Mouse (Mus musculus) kidney, postnatal 4 days (tissue): ENCODE data around the gene Rsf1.

Source experiments
- DNase-seq, 2 experiments: peaks; one replicate each; pipeline ENCODE4 v3.0.0; 2021; ENCODE audit warnings: mixed read lengths in 2 of 2

Gene Rsf1

DNA sequence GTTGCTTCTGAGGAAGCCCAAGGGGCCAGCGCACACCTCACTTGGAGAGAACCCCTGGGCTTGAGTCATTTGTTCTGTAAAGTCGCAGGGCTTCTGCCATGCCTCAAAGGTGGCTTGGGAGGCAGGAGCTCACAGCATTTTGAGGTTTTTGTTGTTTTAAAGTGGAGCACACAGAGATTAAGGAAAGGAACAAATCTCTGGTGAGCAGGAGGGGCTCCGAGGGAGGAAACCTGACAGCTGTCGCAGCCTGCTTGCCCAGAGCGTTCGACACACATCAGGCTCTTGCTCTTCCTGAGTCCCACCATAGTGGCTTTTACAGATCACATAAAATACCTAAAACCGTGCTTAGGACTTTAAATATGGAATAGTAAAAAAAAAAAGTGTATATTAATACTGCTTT lies 147.1 kb downstream of the Rsf1 start:
- no peak for DNase-seq

GRCm38 (mm10) chr7:97728666-97729614 lies 149.3 kb downstream of the Rsf1 start:
- DNase-seq: no peak

DNA sequence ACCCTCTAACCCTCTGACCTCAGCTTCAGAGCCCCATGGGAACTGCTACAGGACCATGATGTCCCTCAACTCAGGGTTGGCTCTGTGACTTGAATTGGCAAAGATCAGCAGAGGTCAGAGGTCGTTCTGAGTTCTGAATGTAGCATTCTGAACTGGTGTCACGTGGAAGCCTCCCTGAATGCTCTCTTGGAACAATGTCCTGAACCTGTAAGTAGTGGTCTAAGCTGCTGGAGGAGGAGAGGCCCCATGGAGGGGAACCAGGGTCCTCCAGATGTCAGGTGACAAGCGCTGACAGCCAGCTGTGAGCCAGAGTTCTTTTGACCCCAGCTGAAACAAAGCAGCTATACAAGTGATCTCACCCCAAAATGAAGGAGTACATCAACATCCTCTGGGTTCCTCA lies 150.7 kb downstream of the Rsf1 start:
- DNase-seq: no peak

DNA sequence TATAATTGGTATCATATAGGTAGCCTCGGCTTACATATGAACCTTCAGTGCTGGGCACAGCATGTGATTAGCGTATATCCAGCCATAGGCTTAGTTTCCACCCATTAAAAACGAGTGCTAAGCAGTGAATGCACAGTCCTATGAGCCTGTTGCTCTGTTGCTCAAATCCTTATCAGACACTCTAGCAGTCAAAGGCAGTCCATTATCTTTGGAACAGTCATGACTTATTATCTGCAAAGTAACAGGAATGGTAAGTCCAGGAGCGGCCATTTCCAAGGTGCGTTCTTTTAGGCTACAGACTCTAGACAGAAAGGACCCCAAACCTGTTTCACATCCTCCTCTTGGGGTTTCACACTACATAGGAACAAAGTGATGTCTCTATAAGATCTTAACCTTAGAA lies 153.9 kb downstream of the Rsf1 start:
- no peak for DNase-seq

DNA sequence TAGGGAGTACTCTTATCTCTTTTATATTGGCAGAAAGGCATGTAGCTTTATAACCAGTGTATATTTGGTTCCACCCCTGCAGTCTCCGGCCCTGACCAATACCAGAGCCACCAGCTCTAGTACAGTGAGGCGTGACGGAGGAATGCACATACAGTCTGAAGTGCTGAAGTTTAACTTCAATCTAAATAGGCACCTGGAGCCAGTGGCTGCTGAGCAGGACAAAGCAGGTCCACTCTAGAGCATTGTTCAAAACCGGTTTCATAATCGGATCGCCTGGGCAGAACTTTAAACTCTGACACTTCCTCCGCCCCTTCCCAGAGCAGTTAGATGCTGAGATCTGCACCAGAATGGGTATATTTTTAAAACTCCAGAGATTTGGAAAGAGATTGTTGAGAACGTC lies 155.3 kb downstream of the Rsf1 start:
- peak; percentile 28 to 46 for DNase-seq

DNA sequence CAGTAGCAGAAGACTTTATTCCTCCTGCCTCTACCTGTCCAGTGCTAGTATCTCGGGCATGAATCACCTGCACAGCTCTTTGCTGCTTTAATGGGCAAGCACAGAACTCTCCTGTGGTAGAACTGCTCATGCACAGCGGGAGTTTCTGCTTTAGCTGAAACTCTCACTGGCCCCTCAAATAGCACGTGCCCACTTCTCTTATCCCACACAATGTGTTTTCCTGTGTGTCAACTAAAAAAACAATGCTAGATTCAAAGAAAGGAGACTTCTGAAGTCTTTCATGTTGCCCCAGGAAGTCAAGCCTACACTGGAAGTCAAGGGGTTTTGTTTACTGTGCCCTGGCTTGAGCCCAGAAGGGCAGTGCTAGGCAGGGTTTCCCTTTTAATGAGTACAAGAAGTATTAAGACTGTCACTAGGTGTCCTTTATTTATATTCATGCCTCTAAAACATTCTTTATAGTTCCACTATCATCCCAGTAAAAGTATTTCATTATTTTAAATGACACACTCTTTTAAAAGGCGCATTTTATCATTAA lies 156.3 kb downstream of the Rsf1 start:
- DNase-seq: peak in 1 of 2 experiments; percentile 18

DNA sequence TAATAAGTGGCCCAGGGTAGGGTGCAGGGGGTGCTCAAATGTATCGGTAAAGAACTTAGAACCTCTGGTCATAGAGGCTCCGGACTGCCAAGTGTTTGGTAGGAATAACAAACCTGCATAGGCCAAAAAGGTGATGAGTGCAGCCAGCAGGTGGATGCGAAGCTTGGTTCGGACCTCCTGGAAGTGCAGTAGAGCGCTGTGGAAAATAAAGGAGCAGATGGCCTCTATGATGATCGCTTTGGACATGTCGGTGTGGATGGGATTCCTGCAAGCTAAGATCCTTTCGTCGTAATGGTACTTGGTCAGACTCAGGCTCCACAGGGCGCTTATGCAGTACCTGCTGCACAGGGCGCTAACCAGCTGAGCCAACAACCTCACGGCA lies 157.6 kb downstream of the Rsf1 start:
- no peak for DNase-seq

GRCm38 (mm10) chr7:97737638-97738456 lies 158.2 kb downstream of the Rsf1 start, which contains the start of gene Aqp11:
Gene Aqp11, minus strand, starts transcription at chr7:97738289.
- DNase-seq: peak; percentile 90 to 94

GRCm38 (mm10) chr7:97740948-97741347 lies 161.3 kb downstream of the Rsf1 start:
- peak in 1 of 2 experiments; percentile 36 for DNase-seq

GRCm38 (mm10) chr7:97741756-97742291 lies 162.1 kb downstream of the Rsf1 start:
- DNase-seq: no peak
